Mouse (Mus musculus) embryonic facial prominence, embryonic 12.5 days (tissue): Measurements from ENCODE around the gene Pigc. TPM values are rescaled to one million over a fixed set of nuclear protein-coding genes. Genes with fewer than 3 reads are reported as not detected.

ENCODE experiments used
- ATAC-seq: fragments of 200-750 bp; cut with Nextera tagmentation; 2 replicates; pipeline ENCODE4 v1.8.0; 2017; ENCODE audit not compliant: insufficient number of reproducible peaks, insufficient read depth, low FRiP score, low TSS enrichment
- H3K27ac ChIP-seq: fragments of 300-500 bp; sonication (generic); 2 replicates; pipeline ENCODE4 v1.5.1; 2016; ENCODE audit warnings: mild to moderate bottlenecking
- H3K27me3 ChIP-seq: fragments of 300-500 bp; sonication (generic); 2 replicates; pipeline ENCODE4 v1.6.1; 2016; ENCODE audit warnings: mild to moderate bottlenecking, moderate library complexity
- H3K36me3 ChIP-seq: fragments of 300-500 bp; sonication (generic); 2 replicates; pipeline ENCODE4 v1.6.1; 2016; ENCODE audit warnings: mild to moderate bottlenecking
- H3K4me1 ChIP-seq: fragments of 300-500 bp; sonication (generic); 2 replicates; pipeline ENCODE4 v1.6.1; 2016
- H3K4me2 ChIP-seq: fragments of 300-500 bp; sonication (generic); replicated peaks from 2 replicates; pipeline ENCODE4 v1.6.1; 2016; ENCODE audit warnings: mild to moderate bottlenecking, moderate library complexity
- H3K4me3 ChIP-seq: fragments of 300-500 bp; sonication (generic); 2 replicates; pipeline ENCODE4 v1.5.1; 2016; ENCODE audit warnings: mild to moderate bottlenecking
- H3K9ac ChIP-seq: fragments of 300-500 bp; sonication (generic); 2 replicates; pipeline ENCODE4 v1.6.1; 2016; ENCODE audit warnings: mild to moderate bottlenecking, moderate library complexity
- H3K9me3 ChIP-seq: fragments of 300-500 bp; sonication (generic); 2 replicates; pipeline ENCODE4 v1.6.1; 2016; ENCODE audit warnings: mild to moderate bottlenecking, moderate library complexity
- WGBS: fragments of 180-500 bp; shearing (Covaris S2); methylation state at CpG from one replicate; pipeline ENCODE4 v1.1.7; 2016; 5-methylcytosine and 5-hydroxymethylcytosine counted together
- polyA plus RNA-seq: library from polyadenylated mRNA; unstranded; fragments of >200 nt; fragmentation: Nextera tagmentation; extraction: Ambion mirVana; gene quantifications from 2 replicates; pipeline ENCODE4 v1.2.1, GENCODE M21; 2016

Gene Pigc
- 44.1 and 48.3 TPM in 2 replicates for polyA plus RNA-seq

DNA sequence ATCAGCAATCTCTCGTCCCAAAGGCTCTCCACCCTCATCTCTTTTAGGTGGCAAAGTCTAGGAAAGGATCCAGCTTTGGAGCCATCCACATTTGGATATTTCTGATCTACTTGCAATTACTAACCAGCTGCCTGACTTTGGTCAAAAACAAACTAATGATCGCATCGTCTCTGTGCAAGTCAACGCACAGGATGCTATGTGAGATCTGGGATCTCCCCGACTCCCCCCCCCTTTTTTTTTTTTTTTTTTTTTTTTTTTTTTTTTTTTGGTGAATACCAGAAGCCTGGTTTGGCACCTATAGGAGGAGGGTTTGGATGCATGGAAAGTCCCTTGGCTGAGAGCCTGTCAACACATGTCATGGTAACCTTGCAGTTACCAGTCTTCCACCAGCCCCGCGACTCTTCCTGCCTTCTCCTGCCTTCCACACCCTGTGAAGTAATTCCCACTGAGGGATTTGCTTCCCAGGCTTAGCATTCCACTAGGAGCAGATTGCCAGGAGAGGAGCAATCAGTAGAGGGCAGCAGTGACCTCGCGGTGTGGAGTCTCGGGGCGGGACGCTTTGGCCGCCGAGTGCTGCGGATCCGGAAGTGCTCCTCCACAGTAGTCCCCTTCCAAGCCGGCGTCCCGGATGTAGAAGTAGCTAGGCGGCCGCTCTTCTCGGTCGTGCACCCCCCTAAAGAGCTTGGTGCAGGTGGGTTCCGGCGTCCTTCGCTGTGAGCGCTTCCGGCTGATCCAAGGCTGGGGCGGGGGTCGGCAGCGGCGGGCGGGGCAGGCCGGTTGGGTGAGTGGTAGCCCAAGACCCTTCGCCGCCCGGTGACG lies at the start of gene Pigc:
Gene Pigc (plus strand): TSS at position 598 of the 819 bp plus-strand sequence.
- peak within 1 kb of the TSS; percentile 57 for H3K4me2 ChIP-seq
- peak within 1 kb of the TSS; percentile 79 for H3K27ac ChIP-seq
- ATAC-seq = peak; percentile 96
- peak within 1 kb of the TSS; percentile 71 for H3K4me3 ChIP-seq
- WGBS = 4% methylated on average over 38 of the region's 38 CpGs
- peaks cover 17% of the 10 kb centered on the region; the same call in 1 of the 2 replicates for H3K4me1 ChIP-seq
- peaks cover 8% of the 10 kb centered on the region; the same call in 1 of the 2 replicates for H3K36me3 ChIP-seq
- H3K27me3 ChIP-seq = no peaks in the 10 kb centered on the region
- H3K9me3 ChIP-seq = no peaks in the 10 kb centered on the region
- H3K9ac ChIP-seq = peak within 1 kb of the TSS; percentile 74

DNA sequence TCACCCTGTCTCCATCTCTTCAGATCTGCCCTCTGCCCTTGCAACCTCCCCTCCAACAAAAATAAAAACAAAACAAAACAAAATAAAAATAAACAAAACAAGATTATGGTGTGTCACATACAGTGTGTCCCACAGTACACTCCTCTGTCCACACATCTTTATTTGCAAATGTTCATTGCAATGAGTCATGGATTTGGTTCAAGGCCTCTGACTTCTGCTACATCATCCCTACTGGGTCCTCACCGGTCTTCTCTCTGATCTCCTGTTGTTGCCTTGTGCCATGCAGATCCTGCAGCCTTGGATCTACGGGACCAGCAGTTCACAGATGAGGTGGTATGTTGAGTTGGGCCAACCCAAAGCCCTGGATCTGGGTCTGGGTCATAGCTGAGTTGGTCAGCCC lies 49.4 kb upstream of the Pigc start:
- Histone ChIP-seq H3K27me3 (no peaks in the 10 kb centered on the region), H3K36me3 (no peaks in the 10 kb centered on the region), H3K27ac (no peak overlapping the region), H3K4me2 (no peak overlapping the region), H3K9ac (no peak overlapping the region), H3K4me1 (peaks cover 7% of the 10 kb centered on the region; the same call in 1 of the 2 replicates), H3K4me3 (no peak overlapping the region), H3K9me3 (no peaks in the 10 kb centered on the region)
- no peak for ATAC-seq
- WGBS = 97% methylated on average over 2 of the region's 2 CpGs

DNA sequence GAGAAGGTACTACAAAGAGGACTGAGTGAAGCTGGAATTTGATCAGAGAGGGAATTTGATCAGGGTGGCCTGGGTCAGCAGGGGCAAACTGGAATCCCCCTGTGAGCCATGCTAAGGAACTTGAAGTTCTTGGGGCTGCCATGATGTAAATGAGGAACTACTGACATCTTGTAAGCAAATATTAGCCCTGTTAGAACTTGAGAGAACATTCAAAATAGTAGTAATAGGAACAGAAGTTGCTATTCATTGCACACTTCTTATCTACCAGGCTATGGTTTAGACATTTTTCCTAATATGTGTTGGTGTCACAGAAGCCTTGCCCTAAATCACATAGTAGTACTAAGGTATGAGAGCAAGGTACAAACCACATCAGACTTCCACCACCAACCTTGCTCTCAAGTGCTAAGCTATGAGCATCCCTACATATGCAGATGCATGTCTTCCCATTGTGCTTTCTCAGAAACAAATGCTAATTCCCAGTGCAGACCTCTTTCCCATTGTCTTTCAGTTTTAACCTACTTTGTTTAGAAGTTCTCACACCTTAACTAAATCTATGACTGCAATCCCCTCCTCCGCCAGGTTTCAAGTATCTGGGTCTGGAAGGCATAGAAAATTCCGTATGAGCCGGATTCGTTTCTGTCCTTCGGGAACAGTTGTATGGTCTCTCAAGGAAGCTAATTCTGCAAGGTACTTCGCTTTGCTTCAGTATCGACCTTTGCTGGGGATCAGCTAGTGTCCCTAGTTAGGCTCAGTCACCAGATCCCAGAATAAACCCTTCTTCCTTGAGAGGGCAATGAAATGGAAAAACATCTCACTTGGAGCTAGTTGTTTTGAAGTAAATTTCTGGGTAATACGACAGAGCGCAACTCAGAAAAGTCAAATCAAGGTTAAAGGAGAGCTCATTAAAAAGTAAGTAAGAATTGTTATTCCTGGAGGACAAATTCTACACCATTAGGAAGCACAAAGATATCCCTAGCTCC lies 48.2 kb upstream of the Pigc start:
- WGBS = 80% methylated on average over 9 of the region's 9 CpGs
- no peaks in the 10 kb centered on the region for H3K36me3 ChIP-seq
- no peak for ATAC-seq

DNA sequence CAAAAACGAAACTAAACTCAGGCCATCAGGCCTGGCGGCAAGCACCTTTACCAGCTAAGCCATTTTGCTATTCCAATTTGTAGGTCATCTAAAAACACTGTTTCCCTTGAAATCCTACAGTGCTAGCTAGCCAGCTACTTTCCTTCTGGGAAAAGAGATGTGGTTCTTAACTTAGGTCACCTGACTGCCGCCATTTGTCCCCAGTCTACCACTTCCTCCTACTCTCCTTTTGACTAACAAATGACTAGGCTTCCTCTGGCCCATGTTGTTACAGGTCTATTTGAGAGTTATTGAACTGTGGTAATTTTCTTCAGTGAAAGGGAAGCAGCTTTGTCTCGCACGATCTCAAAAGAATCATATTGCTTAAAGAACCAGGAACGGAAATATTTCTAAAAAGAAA lies 47.1 kb upstream of the Pigc start:
- Histone ChIP-seq H3K36me3 (no peaks in the 10 kb centered on the region), H3K9me3 (no peaks in the 10 kb centered on the region), H3K9ac (no peak overlapping the region), H3K27me3 (no peaks in the 10 kb centered on the region), H3K4me3 (no peak overlapping the region), H3K4me2 (no peak overlapping the region), H3K27ac (no peak overlapping the region), H3K4me1 (peaks cover 7% of the 10 kb centered on the region; the same call in 1 of the 2 replicates)
- 84% methylated on average over 6 of the region's 6 CpGs for WGBS
- ATAC-seq = no peak

More for the DNA sequence above, 48.2 kb upstream of the Pigc start:
- H3K9ac ChIP-seq = no peak overlapping the region
- H3K4me1 ChIP-seq = peaks cover 7% of the 10 kb centered on the region; the same call in 1 of the 2 replicates
- no peak overlapping the region for H3K4me2 ChIP-seq
- H3K9me3 ChIP-seq = no peaks in the 10 kb centered on the region
- no peaks in the 10 kb centered on the region for H3K27me3 ChIP-seq
- no peak overlapping the region for H3K27ac ChIP-seq
- no peak overlapping the region for H3K4me3 ChIP-seq

DNA sequence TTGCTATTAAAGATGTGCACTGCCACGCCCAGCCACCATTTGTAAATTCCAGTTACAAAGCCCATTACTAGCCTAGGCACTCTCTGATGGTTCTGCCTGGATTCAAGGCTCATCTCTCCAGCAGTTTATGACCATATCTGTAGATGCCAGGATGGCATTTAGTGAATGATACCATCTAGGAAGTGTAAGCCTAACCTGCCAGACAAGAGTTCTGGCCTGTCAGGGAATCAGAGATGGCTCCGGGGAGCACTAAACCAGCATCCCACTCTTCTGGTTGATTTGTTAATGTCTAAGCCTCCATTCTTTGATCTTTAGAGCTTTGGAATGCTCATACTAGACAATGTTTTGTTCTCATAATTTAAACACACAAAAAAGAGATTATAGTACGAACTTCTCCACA lies 44.7 kb upstream of the Pigc start:
- H3K4me1 ChIP-seq = no peaks in the 10 kb centered on the region
- 73% methylated on average over 3 of the region's 3 CpGs for WGBS
- ATAC-seq = no peak
- no peak overlapping the region for H3K4me3 ChIP-seq
- H3K9ac ChIP-seq = no peak overlapping the region
- H3K9me3 ChIP-seq = no peaks in the 10 kb centered on the region
- H3K36me3 ChIP-seq = no peaks in the 10 kb centered on the region
- H3K4me2 ChIP-seq = no peak overlapping the region
- no peak overlapping the region for H3K27ac ChIP-seq
- H3K27me3 ChIP-seq = no peaks in the 10 kb centered on the region

DNA sequence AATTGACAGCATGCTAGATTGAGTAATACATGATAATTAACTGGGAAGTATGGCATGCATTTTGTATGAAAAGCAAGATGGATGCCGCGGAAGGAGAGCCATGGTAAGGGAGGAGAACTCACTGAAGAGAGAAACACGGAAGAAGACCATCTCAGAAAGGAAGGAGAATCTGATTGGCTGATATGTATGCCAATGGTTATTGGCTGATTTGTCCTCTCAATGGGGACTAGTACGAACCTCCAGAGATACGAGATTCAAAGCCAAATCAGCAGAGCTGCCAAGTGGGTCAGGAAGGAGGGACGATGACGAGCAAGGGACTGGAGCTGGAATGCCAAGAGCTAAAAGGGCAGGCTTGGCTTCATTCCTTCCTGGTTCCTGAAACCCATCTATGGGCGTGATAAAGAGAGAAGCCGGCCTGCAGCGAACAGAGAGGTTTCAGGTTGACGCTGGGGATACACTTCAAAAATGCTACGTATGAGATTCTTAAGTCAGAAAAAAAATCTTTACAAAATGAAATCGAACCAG lies 43.6 kb upstream of the Pigc start:
- 81% methylated on average over 13 of the region's 13 CpGs for WGBS
- ATAC-seq = no peak

DNA sequence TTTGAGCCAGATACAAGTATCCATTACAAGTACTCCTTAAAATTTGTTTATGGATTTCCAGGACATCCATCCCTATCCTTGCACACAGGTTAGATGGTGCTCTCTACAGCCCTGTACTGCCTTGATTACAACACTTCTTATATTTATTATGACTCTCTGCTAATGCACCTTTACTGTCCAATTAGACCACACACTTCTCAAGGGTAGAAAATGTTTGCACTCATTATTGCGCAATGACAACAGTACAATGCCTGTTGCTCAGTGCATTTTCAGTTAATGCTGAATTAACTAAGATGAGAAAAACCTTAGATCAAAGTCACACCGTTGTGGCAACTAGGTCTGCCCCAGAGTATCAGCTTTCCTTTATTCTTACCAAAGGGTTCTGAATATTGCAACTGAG lies 41.0 kb upstream of the Pigc start:
- H3K27ac ChIP-seq = no peak overlapping the region
- H3K4me1 ChIP-seq = no peaks in the 10 kb centered on the region
- WGBS = 79% methylated on average over 2 of the region's 2 CpGs
- H3K36me3 ChIP-seq = no peaks in the 10 kb centered on the region
- H3K4me2 ChIP-seq = no peak overlapping the region
- no peak overlapping the region for H3K9ac ChIP-seq
- H3K4me3 ChIP-seq = no peak overlapping the region
- ATAC-seq = no peak
- no peaks in the 10 kb centered on the region for H3K27me3 ChIP-seq
- no peaks in the 10 kb centered on the region for H3K9me3 ChIP-seq

More for the DNA sequence above, 43.6 kb upstream of the Pigc start:
- no peak overlapping the region for H3K27ac ChIP-seq
- H3K9me3 ChIP-seq = no peaks in the 10 kb centered on the region
- no peaks in the 10 kb centered on the region for H3K27me3 ChIP-seq
- H3K4me2 ChIP-seq = no peak overlapping the region
- no peaks in the 10 kb centered on the region for H3K4me1 ChIP-seq
- no peaks in the 10 kb centered on the region for H3K36me3 ChIP-seq
- H3K4me3 ChIP-seq = no peak overlapping the region
- H3K9ac ChIP-seq = no peak overlapping the region

DNA sequence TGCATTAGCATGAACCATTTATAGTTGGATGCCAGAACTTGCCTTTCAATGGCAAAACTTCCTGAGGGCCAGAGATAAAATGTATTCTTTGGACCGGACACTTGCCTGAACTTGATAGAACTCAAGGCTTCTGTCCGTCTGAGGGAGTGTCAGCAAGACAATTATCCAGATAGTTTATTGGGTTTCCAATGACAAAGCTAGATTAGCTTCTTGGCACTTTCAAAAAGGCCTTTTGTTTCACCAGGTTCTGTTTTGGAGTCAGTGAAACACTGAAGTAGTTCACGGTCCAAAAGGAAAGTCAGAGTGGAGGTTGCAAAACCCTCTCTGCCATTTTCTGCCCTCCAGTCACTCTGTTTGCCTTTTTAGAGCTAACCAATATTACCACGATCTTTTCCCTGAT lies 37.7 kb upstream of the Pigc start:
- no peaks in the 10 kb centered on the region for H3K4me1 ChIP-seq
- no peak overlapping the region for H3K4me3 ChIP-seq
- H3K9ac ChIP-seq = no peak overlapping the region
- no peak for ATAC-seq
- no peak overlapping the region for H3K4me2 ChIP-seq
- WGBS = 68% methylated on average over 4 of the region's 4 CpGs
- H3K36me3 ChIP-seq = no peaks in the 10 kb centered on the region
- no peaks in the 10 kb centered on the region for H3K9me3 ChIP-seq
- no peak overlapping the region for H3K27ac ChIP-seq
- no peaks in the 10 kb centered on the region for H3K27me3 ChIP-seq

DNA sequence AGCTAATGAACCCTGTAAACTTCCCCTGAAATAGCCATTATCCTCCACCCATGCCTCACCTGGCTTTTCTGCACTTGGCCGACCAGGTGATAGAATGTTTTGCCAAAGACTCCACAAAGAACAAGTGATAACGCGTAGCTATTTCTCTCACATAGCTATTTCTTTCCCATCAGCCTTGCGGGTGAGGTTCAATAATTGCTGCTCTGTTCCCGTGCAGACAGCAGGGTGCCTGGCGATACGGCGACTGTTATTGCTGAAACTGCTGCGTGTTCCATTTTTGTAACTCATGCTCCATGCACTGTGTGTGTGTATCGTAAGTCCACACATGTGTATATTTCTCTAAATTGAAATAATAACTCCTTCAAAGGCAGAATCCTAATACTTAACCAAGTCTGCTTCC lies 37.2 kb upstream of the Pigc start:
- no peak for ATAC-seq
- Histone ChIP-seq H3K27me3 (no peaks in the 10 kb centered on the region), H3K4me3 (no peak overlapping the region), H3K4me1 (no peaks in the 10 kb centered on the region), H3K9me3 (no peaks in the 10 kb centered on the region), H3K27ac (no peak overlapping the region), H3K36me3 (no peaks in the 10 kb centered on the region), H3K9ac (no peak overlapping the region), H3K4me2 (no peak overlapping the region)
- WGBS = 82% methylated on average over 10 of the region's 10 CpGs

DNA sequence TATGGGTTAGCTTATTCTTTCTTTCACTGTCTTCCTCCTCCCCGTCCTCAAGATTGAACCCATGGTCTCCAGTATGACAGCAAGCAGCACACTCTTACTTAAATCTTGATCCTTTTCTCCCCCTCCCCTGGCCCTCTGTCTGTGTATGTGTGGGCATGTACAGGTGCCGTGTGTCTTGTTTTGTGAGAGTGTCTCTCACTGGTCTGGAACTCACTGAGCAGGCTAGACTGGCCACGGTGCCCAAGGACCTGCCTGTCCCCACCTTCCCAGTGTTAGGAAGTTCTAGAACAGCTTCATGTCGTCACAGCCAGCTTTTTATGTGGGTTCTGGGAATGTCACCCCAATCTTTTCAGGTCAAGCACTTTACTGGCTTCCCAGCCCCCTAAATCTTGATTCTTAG lies 36.7 kb upstream of the Pigc start:
- 73% methylated on average over 4 of the region's 4 CpGs for WGBS
- no peak overlapping the region for H3K27ac ChIP-seq
- no peak for ATAC-seq
- H3K9ac ChIP-seq = no peak overlapping the region
- H3K4me1 ChIP-seq = no peaks in the 10 kb centered on the region
- no peaks in the 10 kb centered on the region for H3K9me3 ChIP-seq
- no peaks in the 10 kb centered on the region for H3K27me3 ChIP-seq
- no peaks in the 10 kb centered on the region for H3K36me3 ChIP-seq
- H3K4me3 ChIP-seq = no peak overlapping the region
- no peak overlapping the region for H3K4me2 ChIP-seq

DNA sequence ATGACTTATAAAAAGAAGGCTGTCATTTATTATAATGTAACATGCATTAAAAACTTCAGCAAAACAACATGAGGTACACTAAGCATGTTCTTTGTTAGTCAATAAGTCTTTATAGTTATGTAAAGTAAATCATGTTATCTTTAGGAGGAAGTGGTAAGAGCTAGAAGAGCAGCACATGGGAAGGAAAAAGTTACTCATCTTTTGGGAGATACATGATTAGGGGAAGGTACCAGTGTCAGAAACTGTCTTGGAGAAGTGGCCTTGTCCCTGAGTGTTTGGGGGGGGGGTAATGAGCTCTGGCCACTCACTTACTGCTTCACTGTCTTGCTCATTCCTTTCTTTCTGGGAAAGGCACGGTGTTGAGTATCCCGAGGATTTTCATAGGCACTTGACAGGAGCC lies 26.9 kb upstream of the Pigc start:
- Histone ChIP-seq H3K4me3 (no peak overlapping the region), H3K36me3 (no peaks in the 10 kb centered on the region), H3K4me1 (no peaks in the 10 kb centered on the region), H3K27ac (no peak overlapping the region), H3K27me3 (no peaks in the 10 kb centered on the region), H3K9ac (no peak overlapping the region), H3K9me3 (no peaks in the 10 kb centered on the region), H3K4me2 (no peak overlapping the region)
- WGBS = 88% methylated on average over 2 of the region's 2 CpGs
- ATAC-seq = no peak
